Mouse (Mus musculus) small intestine, adult 2 months (tissue): ENCODE data around the gene Sytl1. TPM values are rescaled to one million over a fixed set of nuclear protein-coding genes. Genes with fewer than 3 reads are reported as not detected.

ENCODE experiments used
- H3K27ac ChIP-seq: fragments of 200-500 bp; 2 replicates; pipeline ENCODE4 v1.5.1; 2012; ENCODE audit warnings: low read depth, low read length, control low read depth, inconsistent platforms; ENCODE audit not compliant: insufficient read depth
- H3K27me3 ChIP-seq: fragments of 200-500 bp; 2 replicates; pipeline ENCODE4 v1.6.1; 2012; ENCODE audit warnings: mild to moderate bottlenecking, moderate library complexity, low read length, inconsistent platforms; ENCODE audit not compliant: control insufficient read depth, insufficient read depth
- H3K36me3 ChIP-seq: fragments of 200-500 bp; 2 replicates; pipeline ENCODE4 v1.6.1; 2012; ENCODE audit warnings: mild to moderate bottlenecking, low read length, control low read depth, inconsistent platforms; ENCODE audit not compliant: control insufficient read depth, insufficient read depth
- H3K4me1 ChIP-seq: fragments of 200-500 bp; 2 replicates; pipeline ENCODE4 v1.6.1; 2012; ENCODE audit warnings: low read length, inconsistent platforms, mixed read lengths; ENCODE audit not compliant: control insufficient read depth, insufficient read depth, insufficient read length
- H3K4me3 ChIP-seq: fragments of 200-500 bp; 2 replicates; pipeline ENCODE4 v1.5.1; 2012; ENCODE audit warnings: low read depth, mild to moderate bottlenecking, control low read depth, inconsistent platforms, low read length, moderate library complexity
- CTCF ChIP-seq: fragments of 200-500 bp; IDR thresholded peaks from 2 replicates; pipeline ENCODE4 v1.5.1; 2012; ENCODE audit warnings: low read depth, mild to moderate bottlenecking, control low read depth, inconsistent platforms, low read length, moderate library complexity, mixed read lengths; ENCODE audit not compliant: insufficient replicate concordance, insufficient read length; ENCODE audit errors: extremely low read depth
- POLR2A ChIP-seq: fragments of 200-500 bp; IDR thresholded peaks from 2 replicates; pipeline ENCODE4 v1.6.1; 2012; ENCODE audit warnings: low read depth, mild to moderate bottlenecking, control low read depth, inconsistent platforms, low read length, moderate library complexity
- WGBS: fragments of 180-500 bp; shearing (Covaris S2); methylation state at CpG from one replicate; pipeline ENCODE4 v1.1.7; 2018; 5-methylcytosine and 5-hydroxymethylcytosine counted together
- polyA plus RNA-seq: library from polyadenylated mRNA; depleted of rRNA; stranded (reverse); fragments of >200 nt; gene quantifications from 2 replicates; pipeline ENCODE4 v1.2.3, GENCODE M21; 2012; rRNA removed

Gene Sytl1
- polyA plus RNA-seq, 1 experiment: 10.9 TPM

DNA sequence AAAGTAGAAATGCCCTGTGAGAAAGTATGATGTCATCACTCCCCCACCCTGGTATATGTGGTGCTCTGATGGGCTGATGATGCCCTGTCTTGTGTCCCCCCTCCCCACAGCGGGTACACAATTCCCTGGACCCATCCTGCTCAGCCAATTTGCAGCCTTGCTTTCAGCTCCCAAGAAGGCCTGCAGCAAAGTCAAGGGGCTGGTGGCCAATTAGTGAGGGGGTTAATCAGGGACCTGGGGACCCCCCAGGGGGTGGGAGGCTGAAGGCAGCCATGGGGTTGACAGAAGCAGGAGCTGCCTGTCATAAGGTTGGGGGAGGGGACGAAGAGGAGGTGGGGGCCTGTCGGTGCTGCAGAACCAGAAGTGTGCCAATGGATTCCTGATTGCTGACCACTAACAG is 59.3 kb downstream of the Sytl1 start:
- no peak overlapping the region for H3K27ac ChIP-seq
- 82% methylated on average over 3 of the region's 3 CpGs for WGBS
- H3K4me1 ChIP-seq: peaks cover 20% of the 10 kb centered on the region
- TF ChIP-seq CTCF (no peak), POLR2A (no peak)
- H3K36me3 ChIP-seq: 0 out of 2 replicates have a peak, but pooled peaks cover under 1% of the 10 kb centered on the region
- no peak overlapping the region for H3K4me3 ChIP-seq
- H3K27me3 ChIP-seq: no peaks in the 10 kb centered on the region

Other genes starting within 250 kb of the Sytl1 start
- gene Wasf2, start 132.6 kb downstream of the Sytl1 start, polyA plus RNA-seq: 37.6 and 97.6 TPM in 2 replicates
- 0.61 and 0.93 TPM in 2 replicates for gene Cd164l2, start 51.0 kb downstream of the Sytl1 start, polyA plus RNA-seq
- gene Gpr3, start 50.6 kb downstream of the Sytl1 start, polyA plus RNA-seq: 0.17 TPM in 1 of 2 replicates, not detected in the other
- gene Map3k6, start 22.3 kb downstream of the Sytl1 start, polyA plus RNA-seq: 1.7 and 75.5 TPM in 2 replicates
- gene Tmem222, start 14.7 kb upstream of the Sytl1 start, polyA plus RNA-seq: 26.2 and 58.0 TPM in 2 replicates
- gene Wdtc1, start 90.4 kb upstream of the Sytl1 start, polyA plus RNA-seq: 49.3 and 90.5 TPM in 2 replicates
- gene Slc9a1, start 106.6 kb upstream of the Sytl1 start, polyA plus RNA-seq: 35.4 and 46.3 TPM in 2 replicates
- gene Tent5b, start 217.0 kb upstream of the Sytl1 start, polyA plus RNA-seq: 1.8 and 2.1 TPM in 2 replicates
- 6.1 and 6.2 TPM in 2 replicates for gene Trnp1, start 235.4 kb upstream of the Sytl1 start, polyA plus RNA-seq